Mouse (Mus musculus) heart, adult 2 months (tissue): ENCODE results near the gene Cib1. TPM values are rescaled to one million over a fixed set of nuclear protein-coding genes. Genes with fewer than 3 reads are reported as not detected.
A peak's percentile ranks its signal among the peaks of the same experiment; 100 is the strongest.

Source experiments
- DNase-seq, 2 experiments: peaks; one replicate each; pipeline ENCODE4 v3.0.0; 2021
- H3K27ac ChIP-seq: fragments of 200-600 bp; 2 replicates; pipeline ENCODE4 v1.8.1; 2022
- H3K27me3 ChIP-seq: fragments of 200-500 bp; 2 replicates; pipeline ENCODE4 v1.6.1; 2012; ENCODE audit warnings: mild to moderate bottlenecking, low read length, inconsistent platforms, mixed read lengths; ENCODE audit not compliant: control insufficient read depth, insufficient read depth
- H3K36me3 ChIP-seq: fragments of 200-500 bp; 2 replicates; pipeline ENCODE4 v1.6.1; 2012; ENCODE audit warnings: low read length, inconsistent platforms; ENCODE audit not compliant: control insufficient read depth, insufficient read depth
- H3K4me1 ChIP-seq: fragments of 200-500 bp; 2 replicates; pipeline ENCODE4 v1.6.1; 2011; ENCODE audit warnings: low read length; ENCODE audit not compliant: control insufficient read depth, insufficient read depth
- H3K4me3 ChIP-seq: fragments of 200-600 bp; 2 replicates; pipeline ENCODE4 v1.8.1; 2022
- H3K79me2 ChIP-seq: fragments of 200-500 bp; replicated peaks from 2 replicates; pipeline ENCODE4 v1.6.1; 2012; ENCODE audit warnings: mild to moderate bottlenecking, inconsistent platforms, low read length, moderate library complexity, mixed read lengths; ENCODE audit not compliant: control insufficient read depth, insufficient read depth
- H3K9ac ChIP-seq: fragments of 200-500 bp; 2 replicates; pipeline ENCODE4 v1.6.1; 2012; ENCODE audit warnings: low read depth, mild to moderate bottlenecking, control low read depth, inconsistent platforms, low read length, mixed read lengths
- CTCF ChIP-seq: fragments of 200-600 bp; IDR thresholded peaks from 2 replicates; pipeline ENCODE4 v1.8.1; 2022; ENCODE audit warnings: antibody characterized with exemption, mild to moderate bottlenecking, moderate library complexity
- EP300 ChIP-seq: fragments of 200-500 bp; IDR thresholded peaks from 2 replicates; pipeline ENCODE4 v1.6.1; 2011; ENCODE audit warnings: low read depth, low read length, control low read depth; ENCODE audit not compliant: insufficient read depth
- POLR2A ChIP-seq: fragments of 200-500 bp; IDR thresholded peaks from 2 replicates; pipeline ENCODE4 v1.6.1; 2011; ENCODE audit warnings: mild to moderate bottlenecking, low read depth, low read length, control low read depth; ENCODE audit not compliant: insufficient read depth
- WGBS: fragments of 180-500 bp; shearing (Covaris S2); methylation state at CpG from one replicate; pipeline ENCODE4 v1.1.7; 2018; 5-methylcytosine and 5-hydroxymethylcytosine counted together
- intact Hi-C: fragments of 180-260 bp; cut with DNase I; formaldehyde crosslinking; loops from one replicate; pipeline ENCODE4 v1.15.1; 2025
- polyA plus RNA-seq: library from polyadenylated mRNA; depleted of rRNA; stranded (reverse); fragments of >200 nt; gene quantifications from 2 replicates; pipeline ENCODE4 v1.2.3, GENCODE M21; 2012
- total RNA-seq, 2 experiments: library from RNA; stranded (reverse); gene quantifications; 2 replicates each; pipeline ENCODE4 v1.2.3; 2021

The Cib1 gene
- total and polyA plus RNA-seq, 3 experiments = 14.1 to 38.4 (median 16.1) TPM

DNA sequence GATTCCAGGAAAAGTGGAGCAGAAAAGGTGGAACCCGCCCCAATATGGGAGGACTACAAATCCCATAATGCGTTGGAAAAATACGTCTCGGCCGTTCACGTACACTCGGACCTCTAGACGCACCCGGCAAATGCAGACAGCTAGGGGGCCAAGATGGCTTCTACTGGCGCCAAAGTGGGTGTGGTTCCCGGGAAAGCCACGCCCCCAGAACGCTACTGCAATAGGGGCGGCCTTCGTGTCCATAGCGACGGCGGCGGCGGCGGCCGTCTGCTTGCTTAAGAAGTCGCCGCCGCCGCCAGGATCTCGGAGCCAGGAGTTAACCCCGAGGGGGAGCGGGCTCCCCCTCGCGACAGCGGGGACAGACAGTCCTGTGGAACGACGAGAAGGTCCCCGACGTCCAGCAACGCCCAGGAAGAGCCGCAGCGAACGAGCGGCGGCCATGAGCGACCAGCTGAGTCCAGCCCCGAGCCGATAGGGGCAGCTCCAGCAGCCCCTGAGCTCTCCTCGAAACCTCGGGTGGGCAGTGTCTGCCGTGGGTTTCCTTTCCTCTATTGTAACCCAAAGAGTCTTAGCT lies 13.6 kb upstream of the Cib1 start, which contains the start of gene Ttll13:
Ttll13 (plus strand) TSS at position 229 of the 574 bp plus-strand sequence.
- under 1% methylated on average over 48 of the region's 48 CpGs for WGBS
- Histone ChIP-seq H3K27me3 (no peaks in the 10 kb centered on the region; the same call in 1 of the 2 replicates), H3K9ac (peak within 1 kb of the TSS; percentile 65), H3K4me3 (peak within 1 kb of the TSS; percentile 89), H3K79me2 (no peaks in the 10 kb centered on the region), H3K27ac (peak within 1 kb of the TSS; percentile 78), H3K36me3 (no peaks in the 10 kb centered on the region), H3K4me1 (no peaks in the 10 kb centered on the region)
- DNase-seq = peak; percentile 94 to 97
- peak; percentile 68 for TF ChIP-seq CTCF
- peak; percentile 61; the same call in 1 of the 2 replicates for TF ChIP-seq EP300
- 0 out of 2 replicates have a peak, but pooled peaks have one; percentile 26 for TF ChIP-seq POLR2A
- intact Hi-C loops = loop anchor here (2.0 kb wide), 2 partner anchors 13 to 17 kb away; partner anchors contain the start of genes Cib1 and Gdpgp1

DNA sequence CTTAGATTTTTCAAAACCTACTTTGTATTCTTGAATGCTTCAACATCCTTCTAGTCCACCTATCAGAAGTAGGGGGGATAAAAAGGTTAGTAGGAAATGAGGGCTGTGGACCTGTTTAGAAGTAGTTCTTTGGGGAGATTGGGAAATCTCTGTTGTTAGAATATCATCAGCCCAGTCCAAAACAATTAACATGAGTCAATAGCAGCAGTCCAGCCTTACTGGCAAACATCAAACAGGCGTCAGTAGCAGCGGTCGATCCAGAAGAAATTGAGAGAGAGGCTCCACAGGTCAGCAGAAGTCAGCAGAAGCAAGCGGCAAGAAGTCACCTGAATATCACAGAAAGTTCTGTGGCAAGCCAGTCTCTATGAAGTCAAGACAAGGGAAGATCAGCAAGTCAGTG lies 12.2 kb upstream of the Cib1 start:
- no peak overlapping the region for H3K9ac ChIP-seq
- no peaks in the 10 kb centered on the region for H3K27me3 ChIP-seq
- TF ChIP-seq EP300 (no peak), POLR2A (no peak), CTCF (no peak)
- intact Hi-C loops = no loop called here
- no peaks in the 10 kb centered on the region for H3K4me1 ChIP-seq
- no peaks in the 10 kb centered on the region for H3K36me3 ChIP-seq
- 88% methylated on average over 4 of the region's 4 CpGs for WGBS
- DNase-seq = no peak
- H3K79me2 ChIP-seq = no peaks in the 10 kb centered on the region
- no peak overlapping the region for H3K4me3 ChIP-seq
- no peak overlapping the region for H3K27ac ChIP-seq

DNA sequence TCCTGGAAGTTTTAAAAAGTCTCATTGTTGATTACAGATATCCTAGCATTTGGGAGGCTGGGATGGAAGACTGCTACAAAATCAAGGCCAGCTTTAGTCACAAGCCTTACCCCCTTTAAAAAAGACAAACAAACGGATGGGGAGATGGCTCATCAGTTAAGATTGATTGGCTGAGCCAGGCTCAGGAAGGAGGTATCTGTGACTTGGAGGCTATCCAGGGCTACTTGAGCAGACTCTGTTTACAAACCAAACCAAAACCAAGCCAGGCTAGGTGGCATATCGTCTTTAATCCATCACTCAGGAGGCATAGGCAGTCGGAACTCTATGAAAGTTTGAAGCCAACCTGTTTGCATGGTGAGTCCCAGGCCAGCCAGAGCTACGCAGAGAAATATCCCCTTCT lies 9.0 kb upstream of the Cib1 start:
- H3K79me2 ChIP-seq = no peaks in the 10 kb centered on the region
- H3K27me3 ChIP-seq = no peaks in the 10 kb centered on the region
- H3K36me3 ChIP-seq = no peaks in the 10 kb centered on the region
- intact Hi-C loops = no loop called here
- DNase-seq = no peak
- no peaks in the 10 kb centered on the region for H3K4me1 ChIP-seq
- TF ChIP-seq CTCF = no peak
- H3K4me3 ChIP-seq = no peak overlapping the region
- 79% methylated on average over 4 of the region's 4 CpGs for whole genome bisulfite sequencing
- H3K27ac ChIP-seq = no peak overlapping the region
- no peak overlapping the region for H3K9ac ChIP-seq

DNA sequence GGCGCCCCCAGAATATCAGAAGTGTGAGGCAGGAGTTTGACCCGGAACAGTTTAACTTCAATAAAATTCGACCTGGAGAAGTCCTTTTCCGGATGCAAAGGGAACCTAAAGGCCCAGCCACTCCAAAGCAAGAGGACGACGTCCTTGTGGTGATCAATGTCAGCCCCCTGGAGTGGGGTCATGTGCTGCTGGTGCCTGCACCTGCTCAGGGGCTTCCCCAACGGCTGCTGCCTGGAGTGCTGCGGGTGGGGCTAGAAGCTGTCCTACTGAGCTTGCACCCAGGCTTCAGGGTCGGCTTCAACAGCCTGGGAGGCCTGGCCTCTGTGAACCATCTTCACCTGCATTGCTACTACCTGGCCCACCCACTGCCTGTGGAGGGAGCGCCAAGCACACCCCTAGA lies 5.9 kb upstream of the Cib1 start:
- 88% methylated on average over 10 of the region's 10 CpGs for WGBS
- no peak overlapping the region for H3K4me3 ChIP-seq
- H3K79me2 ChIP-seq = no peaks in the 10 kb centered on the region; the same call in 1 of the 2 replicates
- no peaks in the 10 kb centered on the region for H3K27me3 ChIP-seq
- DNase-seq = no peak
- TF ChIP-seq CTCF (no peak), EP300 (no peak), POLR2A (no peak)
- no peaks in the 10 kb centered on the region for H3K36me3 ChIP-seq
- H3K9ac ChIP-seq = no peak overlapping the region
- peaks cover 2% of the 10 kb centered on the region; the same call in 1 of the 2 replicates for H3K4me1 ChIP-seq
- intact Hi-C loops = no loop called here
- H3K27ac ChIP-seq = no peak overlapping the region

DNA sequence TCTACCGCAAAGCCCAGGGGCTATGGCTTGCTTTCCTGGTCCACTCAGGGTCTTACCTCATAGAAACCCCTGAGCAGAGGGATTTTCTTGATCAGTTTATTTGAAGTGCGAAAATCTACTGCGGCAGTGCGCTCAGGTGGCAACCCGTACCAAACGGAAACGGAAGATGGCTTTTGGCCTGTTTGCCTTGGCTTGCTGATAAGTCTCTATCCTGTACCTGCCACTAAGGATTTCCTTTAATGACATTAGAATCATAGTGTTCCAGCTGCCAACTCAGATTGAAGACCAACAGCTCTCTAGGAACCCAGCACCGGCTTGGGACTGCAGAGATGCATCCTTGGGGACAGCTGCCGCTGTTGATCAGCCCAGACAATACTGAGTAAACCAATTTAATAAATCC lies 1.2 kb upstream of the Cib1 start:
- intact Hi-C loops = loop anchor here (2.0 kb wide), 2 partner anchors 13 to 37 kb away; partner anchors contain the start of gene Ttll13
- TF ChIP-seq CTCF (no peak), POLR2A (no peak), EP300 (no peak)
- Histone ChIP-seq H3K79me2 (no peaks in the 10 kb centered on the region; the same call in 1 of the 2 replicates), H3K36me3 (no peaks in the 10 kb centered on the region), H3K9ac (no peak overlapping the region), H3K4me3 (no peak overlapping the region), H3K27me3 (no peaks in the 10 kb centered on the region), H3K27ac (no peak overlapping the region), H3K4me1 (peaks cover 2% of the 10 kb centered on the region; the same call in 1 of the 2 replicates)
- no peak for DNase-seq
- 50% methylated on average over 9 of the region's 9 CpGs for WGBS

DNA sequence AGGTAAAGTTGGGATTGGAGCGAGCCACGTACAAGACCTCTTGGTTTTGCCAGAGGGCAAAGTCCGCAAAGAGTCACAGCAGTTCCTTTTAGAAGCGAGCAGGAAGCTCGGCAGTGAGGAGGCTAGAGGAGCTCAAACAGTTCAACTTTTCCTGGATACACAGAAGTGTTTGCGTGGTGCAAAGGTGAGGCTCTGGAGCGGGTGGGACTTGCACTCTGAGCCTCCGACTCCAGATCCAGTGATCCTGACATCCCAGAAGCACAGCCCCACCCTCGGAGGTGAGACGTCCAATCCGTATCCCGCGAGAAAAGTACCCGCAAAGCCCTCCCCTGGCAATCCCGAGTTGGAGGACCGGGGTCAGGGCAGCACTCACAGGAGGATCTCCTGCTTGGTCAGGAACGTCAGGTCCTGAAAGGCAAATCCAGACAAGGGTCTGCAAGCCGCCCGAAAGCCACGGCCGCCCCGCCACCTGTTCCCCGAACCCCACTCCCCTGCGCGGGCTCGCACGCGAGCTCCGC lies 583 bp downstream of the Cib1 start:
- H3K27ac ChIP-seq = peak overlapping the region; percentile 69
- no peak for TF ChIP-seq POLR2A
- TF ChIP-seq CTCF = no peak
- TF ChIP-seq EP300 = no peak

More for the DNA sequence above, 583 bp downstream of the Cib1 start:
- Histone ChIP-seq H3K4me1 (peaks cover 2% of the 10 kb centered on the region; the same call in 1 of the 2 replicates), H3K4me3 (peak overlapping the region; percentile 83), H3K27me3 (no peaks in the 10 kb centered on the region), H3K9ac (peak overlapping the region; percentile 68), H3K36me3 (no peaks in the 10 kb centered on the region), H3K79me2 (no peaks in the 10 kb centered on the region; the same call in 1 of the 2 replicates)
- intact Hi-C loops = loop anchor here (1.0 to 2.0 kb wide), 3 partner anchors 15 to 62 kb away; partner anchors contain the start of genes Prc1 and Ttll13
- no peak for DNase-seq
- under 1% methylated on average over 29 of the region's 29 CpGs for WGBS
